Mouse (Mus musculus) spleen, postnatal 36 days (tissue): Measurements from ENCODE around the gene Asgr1.

Experiments
- DNase-seq, 2 experiments: peaks; one replicate each; pipeline ENCODE4 v3.0.0; 2022; ENCODE audit warnings: low spot score in 2 of 2, mixed read lengths in 1 of 2

The Asgr1 gene

DNA sequence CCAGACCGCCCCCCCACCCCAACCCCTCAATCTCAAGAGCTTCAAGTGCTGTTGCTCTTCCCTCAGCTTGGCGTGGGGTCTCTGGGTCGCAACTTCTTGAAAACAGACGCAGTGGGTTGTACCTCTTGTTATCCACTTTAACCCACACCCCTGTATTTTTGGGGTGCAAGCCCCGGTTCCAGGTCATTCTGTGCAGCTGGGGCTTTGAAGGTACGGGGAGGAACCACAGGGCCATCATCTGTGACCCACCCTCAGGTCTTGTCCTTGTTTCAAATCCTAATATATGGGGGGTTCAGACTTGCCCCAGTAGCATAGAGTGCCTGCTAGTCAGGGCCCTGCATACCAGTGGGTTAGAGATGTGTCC is 29.8 kb upstream of the Asgr1 start:
- DNase-seq: no peak

DNA sequence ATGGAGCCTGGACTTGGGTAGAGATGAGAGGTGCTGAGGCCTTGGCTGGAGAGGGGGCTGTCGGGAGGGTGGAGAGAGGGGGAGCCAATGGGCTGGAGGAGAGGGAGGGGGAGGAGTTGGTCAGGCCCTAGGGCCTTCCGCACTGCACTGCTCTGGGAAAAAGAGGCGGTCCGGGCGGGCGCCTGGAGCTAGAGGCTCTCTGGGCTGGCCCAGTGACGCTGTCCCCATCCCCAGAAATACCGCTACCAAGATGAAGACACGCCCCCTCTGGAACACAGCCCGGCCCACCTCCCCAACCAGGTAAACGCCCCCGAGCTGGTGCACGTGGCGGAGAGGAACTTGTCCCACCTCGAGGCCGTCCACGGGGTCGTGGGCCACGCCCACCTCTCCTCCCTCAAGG is 27.2 kb upstream of the Asgr1 start:
- no peak for DNase-seq

DNA sequence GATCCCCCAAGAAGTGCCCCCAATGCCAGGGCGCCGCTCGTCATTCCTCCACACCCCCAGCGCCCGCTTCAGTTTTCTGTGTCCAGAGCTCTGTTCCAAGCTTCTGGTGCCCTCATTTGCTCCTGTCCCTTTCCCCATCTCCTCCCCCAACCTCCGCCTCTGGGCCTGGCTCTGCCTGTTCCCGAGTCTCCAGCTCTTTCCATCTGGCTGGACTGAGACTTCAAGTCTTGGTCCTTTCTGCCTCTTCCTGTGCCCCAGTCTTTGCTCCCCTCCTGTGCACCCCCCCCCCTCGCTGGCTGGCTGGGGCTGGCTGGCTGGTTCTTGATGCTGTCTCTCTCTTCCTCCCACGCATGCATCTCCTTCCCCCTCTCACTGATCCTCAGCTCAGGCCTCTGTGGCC is 26.5 kb upstream of the Asgr1 start:
- DNase-seq: no peak

DNA sequence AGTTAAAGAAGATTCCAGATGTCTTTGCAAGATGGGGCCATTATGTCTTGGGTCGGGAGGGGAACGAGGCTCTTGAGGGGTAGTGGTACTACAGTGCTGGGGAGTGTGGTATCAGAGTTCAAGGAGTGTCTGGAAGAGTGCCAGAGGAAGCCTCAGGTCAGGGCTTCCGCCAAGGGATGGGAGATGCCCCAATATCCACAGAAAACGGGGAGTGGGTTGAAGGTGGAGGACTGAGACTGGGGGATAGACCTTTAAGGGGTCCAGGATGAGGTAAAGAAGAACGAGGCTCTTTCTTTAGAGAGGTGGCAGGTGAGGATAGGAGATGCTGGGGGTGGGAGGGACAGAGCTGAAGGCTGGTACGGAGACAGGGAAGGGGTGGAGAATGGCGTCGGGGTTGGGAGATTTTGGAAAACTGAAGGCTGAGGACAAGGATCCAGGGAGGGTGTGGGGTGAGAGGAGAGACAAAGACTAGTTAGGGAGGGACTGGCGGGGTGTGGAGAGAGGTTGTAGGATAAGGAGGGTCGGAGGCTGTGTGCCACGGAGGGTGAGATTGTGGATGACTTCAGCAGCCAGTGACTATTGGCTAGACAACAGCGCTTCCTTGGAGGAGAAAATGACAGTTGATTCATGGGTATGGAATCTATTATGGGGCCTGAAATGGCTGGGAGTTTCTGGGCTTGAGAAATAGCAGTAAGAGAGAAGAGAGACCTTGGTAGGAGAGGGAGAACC is 25.3 kb upstream of the Asgr1 start:
- DNase-seq: no peak

DNA sequence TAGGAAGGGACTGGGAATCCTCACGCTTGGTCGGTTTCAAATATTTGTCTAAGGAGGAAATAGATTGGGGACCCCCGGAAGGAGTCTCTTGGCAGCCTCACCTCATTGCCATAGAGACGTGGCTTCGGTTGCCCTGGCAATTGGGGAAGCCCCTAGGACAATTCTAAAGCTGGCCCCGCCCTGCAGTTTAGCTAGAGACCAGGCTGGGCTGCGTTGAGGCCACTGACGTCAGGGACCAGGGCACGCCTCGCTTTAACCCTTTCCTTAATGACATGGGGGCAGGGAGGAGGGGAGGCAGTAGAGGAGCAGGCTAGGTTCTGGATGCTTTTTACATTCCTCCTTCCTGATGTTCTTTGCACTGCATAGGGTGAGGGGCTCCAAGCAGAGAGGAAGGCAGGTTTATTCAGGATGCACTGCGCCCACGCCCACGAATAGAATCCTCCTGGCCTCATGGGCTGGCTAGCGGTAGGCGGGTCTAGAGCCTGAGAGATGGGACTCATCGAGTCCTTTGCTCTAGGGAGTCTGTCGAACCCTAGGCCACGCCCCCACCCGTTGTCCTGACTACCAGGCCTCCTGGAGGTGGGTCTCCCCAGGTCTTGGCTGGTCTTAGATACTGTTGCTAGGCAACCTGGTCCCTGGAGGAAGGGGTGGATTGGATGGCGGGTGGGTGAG is 24.6 kb upstream of the Asgr1 start:
- peak; percentile 83 to 85 for DNase-seq

DNA sequence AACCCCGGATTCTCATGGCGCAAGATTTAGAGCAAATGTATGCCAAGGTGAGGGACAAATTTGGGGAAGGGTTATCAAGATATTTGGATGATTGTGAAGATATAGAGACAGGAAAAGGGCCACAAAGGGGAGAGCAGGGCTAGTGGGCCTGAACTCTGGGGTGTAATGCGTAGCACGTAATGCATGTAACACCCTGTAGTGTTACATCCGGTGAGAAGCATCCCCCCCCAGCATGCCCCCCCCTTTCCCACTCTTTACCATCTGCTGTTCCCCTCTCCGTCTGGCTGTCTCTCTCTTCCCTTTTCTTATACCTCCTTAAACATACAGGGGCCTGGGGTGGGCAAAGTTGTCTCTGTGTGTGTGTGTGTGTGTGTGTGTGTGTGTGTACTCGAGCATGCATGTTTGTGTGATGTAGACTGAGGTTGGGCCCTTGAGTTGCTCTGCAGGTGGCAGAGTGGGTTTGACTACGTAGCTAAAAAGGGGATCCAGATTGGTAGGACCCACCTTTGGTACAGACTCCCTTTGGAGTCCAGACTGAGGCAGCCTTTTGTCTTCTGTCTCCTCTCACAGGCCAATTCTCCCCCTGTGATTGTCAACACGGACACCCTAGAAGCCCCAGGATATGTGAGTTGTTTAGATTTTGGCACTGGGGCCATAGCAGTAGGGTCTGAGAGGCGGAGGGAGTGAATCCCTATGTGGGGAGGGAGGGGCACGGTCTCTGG is 23.9 kb upstream of the Asgr1 start:
- no peak for DNase-seq

DNA sequence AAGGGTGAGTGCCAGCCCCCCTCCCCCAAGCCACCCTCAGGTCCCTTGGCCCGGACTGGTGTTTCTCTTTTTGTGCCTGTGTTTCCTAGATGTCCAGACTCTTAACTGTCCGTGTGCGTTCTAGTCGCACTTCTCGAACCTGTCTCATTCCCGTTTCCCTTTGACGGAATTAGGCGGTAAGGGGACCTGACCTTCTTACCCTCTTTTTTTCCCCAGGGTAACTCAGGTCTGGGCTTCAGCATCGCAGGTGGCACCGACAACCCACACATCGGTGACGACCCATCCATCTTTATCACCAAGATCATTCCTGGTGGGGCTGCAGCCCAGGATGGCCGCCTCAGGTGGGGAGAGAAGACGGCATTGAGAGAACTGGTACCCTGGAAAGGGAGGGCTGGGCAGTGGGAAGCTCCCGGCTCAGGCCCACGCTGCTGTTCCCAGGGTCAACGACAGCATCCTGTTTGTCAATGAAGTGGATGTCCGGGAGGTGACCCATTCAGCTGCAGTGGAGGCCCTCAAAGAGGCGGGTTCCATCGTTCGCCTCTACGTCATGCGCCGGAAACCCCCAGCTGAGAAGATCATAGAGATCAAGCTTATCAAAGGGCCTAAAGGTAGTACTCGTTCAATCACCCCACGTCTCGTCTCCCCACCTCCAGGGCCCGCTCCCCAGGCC is 23.1 kb upstream of the Asgr1 start:
- no peak for DNase-seq

DNA sequence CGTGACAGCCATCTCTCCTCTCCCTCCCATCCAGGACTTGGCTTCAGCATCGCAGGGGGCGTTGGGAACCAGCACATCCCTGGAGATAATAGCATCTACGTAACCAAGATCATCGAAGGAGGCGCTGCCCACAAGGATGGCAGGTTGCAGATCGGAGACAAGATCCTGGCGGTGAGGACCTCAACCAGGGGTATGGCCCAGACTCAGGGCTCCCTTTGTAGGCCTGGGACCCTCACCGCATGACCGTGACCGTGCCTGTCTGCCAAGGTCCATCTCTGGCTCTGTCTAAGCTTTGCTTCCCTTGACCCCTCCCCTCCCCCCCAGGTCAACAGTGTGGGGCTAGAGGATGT is 22.6 kb upstream of the Asgr1 start:
- no peak for DNase-seq

DNA sequence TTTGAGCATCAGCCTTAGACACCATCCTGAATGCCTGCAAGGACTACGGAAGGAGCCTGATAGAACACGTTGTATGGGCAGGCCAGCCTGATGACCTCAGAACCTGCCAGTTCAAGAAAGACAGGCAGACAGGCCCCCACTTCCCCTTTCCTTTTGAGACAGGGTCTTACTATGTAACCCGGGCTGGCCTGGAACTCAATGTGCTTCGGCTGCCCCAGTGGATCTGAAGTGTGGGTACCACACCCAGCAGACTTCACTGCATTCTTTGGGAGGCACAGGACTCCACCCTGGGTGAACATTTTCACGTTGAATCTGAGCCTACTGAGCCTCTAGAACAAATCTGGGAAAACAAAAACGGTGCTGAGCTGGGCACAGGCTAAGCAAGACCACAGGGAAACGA is 15.7 kb upstream of the Asgr1 start:
- no peak for DNase-seq

DNA sequence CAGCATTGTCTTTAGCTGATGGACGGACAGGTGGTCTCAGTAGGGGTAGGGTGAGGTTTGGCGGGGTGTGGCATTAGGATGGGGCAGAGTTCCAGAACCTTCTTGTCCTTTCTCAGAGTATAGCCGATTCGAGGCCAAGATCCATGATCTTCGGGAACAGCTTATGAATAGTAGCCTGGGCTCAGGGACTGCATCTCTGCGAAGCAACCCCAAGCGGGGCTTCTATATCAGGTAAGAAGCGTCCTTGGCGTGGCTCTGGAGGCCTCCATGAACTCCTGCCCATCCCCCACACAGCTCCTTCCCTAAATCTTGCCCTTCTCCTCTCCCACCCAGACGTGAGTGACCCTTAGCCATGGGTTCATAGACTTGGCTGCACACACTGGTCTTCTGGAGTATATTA is 14.3 kb upstream of the Asgr1 start:
- no peak for DNase-seq

DNA sequence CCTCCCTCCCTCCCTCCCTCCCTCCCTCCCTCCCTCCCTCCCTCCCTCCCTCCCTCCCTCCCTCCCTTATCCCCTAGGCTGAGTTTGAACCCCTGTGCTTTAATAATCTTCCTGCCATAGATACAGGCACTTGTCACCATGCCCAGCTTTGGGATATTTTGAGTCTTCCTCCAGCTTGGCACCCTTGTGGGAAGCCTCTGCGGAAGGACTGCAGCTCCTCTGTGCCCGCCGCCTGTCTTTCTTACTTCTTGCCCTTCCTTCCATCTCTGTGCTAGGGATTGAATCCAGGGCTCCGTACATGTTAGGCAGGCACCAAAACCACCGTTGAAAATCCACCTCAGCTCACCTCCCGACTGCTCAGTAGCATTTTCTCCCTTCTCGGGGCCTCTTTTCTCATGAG is 13.7 kb upstream of the Asgr1 start:
- DNase-seq: no peak

DNA sequence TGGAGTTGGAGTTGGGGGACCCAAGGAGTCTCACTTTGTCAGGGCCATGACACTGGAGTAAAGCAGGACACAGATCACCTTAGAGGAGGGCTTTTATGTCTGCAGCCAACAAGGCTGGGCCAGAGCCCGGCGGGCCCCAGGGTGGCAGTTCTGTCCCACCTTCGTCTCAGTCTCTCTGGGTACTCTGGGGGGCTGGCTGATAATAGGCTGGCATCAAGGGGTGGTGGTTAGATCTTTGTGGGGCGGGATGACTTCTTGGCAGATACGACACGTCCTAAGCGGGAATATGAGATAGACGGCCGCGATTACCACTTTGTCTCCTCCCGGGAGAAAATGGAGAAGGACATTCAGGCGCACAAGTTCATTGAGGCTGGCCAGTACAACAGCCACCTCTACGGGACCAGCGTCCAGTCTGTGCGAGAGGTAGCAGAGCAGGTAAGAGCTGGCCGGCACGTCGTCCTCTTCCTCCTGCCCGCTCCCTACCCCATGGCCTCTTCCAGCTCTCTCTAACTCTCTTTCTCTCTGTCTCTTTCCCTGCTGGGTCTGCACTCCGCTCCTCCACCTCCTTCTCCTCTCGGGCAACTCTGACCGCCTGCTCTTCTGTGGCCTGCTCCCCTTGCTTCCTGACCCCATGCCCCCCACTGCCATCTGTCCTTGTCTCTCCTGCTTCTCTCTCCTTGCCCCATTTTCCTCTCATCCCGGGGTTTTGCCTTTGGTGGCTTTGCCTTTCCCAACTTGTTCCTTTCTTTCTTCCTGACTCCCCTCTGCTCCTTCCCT is 11.4 kb upstream of the Asgr1 start:
- DNase-seq: no peak

DNA sequence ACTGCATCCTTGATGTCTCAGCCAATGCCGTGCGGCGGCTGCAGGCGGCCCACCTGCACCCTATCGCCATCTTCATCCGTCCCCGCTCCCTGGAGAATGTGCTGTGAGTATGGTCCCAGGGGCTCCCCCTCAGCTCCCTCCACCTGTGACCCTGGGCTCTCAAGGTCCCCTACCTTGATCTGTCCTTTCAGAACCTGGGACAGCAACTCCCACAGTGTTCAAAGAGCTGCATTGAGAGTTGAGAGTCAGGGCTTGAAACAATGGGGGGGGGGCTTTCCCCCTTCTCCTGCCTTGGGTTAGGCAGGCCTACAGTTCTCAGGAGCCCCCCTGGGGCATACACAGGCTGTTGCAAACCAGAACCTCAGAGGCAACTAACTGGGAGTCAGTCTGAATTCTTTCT is 10.2 kb upstream of the Asgr1 start:
- no peak for DNase-seq

DNA sequence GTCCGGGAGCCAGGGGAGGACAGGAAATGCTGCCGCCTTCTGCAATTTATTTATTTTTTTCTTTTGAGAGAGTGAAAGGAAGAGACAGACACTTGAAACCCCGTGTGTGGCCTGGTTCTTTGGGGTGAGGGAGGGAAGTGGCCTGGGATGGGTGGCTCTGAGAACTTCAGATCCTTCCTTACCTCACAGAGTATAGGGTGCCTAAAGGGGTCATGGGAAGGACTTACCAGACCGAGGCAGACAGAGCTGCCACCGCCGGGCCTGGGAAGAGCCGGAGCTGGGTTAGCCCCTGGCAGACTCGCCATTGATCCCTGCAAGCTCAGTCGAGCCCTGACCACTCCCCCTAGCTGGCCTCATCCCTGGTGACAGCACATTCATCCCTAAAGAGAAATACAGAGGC is 8.4 kb upstream of the Asgr1 start:
- no peak for DNase-seq

DNA sequence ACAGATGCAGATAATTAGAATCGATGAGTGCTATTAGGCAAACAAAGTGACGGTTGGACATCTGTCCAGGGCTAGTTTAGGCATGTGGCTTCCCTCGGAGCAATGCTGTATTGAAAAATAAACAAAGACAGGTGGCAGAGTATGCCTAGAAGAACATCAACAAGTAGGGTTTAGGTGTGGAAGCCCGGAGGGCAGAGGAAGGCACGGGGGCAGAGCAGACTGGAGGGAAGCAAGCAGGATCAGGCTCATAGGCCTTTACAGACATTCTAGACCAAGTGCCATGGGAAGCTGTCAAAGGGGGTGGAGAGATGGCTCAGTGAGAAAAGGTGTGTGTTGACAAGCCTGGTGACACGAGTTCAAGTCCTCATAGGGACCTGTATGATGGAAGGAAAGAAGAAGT is 4.5 kb upstream of the Asgr1 start:
- DNase-seq: no peak

DNA sequence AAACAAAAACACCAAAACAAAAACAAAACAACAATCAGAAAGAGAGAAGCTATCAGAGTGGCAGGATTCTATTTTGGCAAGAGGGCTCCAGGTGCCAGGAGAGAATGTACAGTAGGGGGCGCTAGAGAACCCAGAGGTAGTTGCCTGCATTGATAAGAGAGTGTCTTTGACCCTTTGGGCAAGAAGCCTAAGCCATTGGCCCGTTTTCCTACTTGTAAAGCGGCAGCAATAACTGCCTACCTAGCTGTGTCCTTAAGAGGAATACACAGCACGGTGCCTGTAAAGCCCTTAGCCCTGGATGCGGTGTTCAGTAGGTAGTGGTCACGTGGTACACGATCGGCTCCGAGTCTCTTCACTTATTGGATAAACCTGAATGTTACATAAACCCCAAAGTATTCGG is 4.1 kb upstream of the Asgr1 start:
- DNase-seq: no peak

DNA sequence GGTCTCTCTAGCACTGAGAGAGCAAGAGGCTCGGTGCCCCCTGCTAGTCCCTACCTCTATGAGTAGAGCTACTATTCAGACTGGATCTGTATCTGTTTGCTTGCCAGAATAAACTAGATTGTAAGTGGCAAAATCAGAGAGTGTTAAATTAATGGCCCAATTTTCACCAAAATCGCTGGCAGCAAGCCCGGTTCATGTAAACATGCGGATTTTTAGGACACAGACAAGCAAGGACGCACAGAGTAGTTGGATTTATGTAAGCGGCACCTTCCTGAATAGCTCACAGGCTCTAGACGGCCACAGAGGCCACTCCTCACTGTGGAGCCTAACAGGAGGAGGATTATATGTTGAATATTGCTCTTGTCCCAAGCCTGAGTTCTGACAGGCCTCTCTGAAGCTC is 729 bp upstream of the Asgr1 start:
- DNase-seq: no peak

DNA sequence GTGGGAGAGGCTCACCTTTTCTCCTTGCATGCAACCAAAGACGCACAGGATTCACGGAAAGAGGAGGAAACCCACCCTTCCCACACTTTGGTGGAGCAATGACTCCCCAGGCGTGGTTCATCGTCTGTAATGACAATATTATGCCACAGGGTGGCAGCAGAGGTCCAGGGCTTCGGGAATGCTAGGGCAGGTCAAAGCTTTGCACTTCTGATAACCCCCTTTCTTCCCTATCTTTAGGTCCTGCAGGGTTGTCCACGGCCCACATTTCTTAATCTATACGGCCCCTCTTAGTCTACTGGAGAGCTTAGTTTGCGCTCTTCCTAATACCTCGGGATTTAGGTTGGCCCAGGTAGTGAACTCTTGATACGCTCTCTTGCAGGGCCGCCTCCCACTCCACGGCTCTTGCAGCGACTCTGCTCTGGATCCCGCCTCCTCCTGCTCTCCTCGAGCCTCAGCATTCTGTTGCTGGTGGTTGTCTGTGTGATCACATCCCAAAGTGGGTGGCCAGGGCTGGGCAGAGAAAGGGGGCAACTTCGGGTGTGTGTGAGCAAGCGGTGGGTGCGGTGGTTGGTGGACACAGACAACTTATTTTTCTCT is 1.8 kb downstream of the Asgr1 start:
- peak; percentile 43 to 60 for DNase-seq

DNA sequence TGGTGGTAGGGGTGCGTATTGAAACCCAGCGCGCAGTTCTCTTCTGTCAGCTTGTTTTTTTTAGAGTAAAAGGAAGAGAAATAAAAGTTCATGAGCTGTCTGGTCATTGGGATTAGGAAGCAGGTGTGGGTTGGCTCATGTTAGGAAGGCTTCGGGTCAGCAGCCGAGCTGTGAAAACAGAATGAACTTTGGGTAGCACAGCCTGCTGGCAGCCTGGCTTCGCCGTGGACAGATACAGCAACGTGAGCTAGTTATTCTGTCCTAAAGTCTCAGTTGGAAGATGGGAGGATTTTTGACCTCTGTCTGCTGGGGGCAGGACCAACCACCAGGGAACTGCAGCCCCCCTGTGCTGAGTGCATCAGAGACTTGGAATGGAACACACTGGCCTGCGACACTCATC is 3.9 kb downstream of the Asgr1 start:
- no peak for DNase-seq

DNA sequence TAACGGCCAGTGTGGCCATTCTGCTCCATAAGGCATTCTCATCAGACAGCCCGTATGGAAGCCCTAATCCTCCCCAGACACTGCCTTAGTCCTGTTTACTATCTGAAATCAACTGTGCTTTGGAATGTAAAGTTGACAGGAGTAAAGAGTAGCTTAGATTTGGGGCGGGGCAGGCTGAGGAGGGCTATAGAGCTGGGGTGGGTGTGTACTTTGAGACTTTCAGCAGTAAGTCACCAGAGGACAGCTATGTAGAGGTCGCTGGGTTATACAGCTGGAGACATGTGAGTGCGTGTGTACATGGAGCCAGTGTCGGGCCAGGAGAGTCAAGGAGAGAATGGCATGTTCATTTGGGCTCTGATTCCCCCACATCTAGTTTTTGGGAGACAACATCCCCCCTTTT is 6.0 kb downstream of the Asgr1 start:
- DNase-seq: no peak

DNA sequence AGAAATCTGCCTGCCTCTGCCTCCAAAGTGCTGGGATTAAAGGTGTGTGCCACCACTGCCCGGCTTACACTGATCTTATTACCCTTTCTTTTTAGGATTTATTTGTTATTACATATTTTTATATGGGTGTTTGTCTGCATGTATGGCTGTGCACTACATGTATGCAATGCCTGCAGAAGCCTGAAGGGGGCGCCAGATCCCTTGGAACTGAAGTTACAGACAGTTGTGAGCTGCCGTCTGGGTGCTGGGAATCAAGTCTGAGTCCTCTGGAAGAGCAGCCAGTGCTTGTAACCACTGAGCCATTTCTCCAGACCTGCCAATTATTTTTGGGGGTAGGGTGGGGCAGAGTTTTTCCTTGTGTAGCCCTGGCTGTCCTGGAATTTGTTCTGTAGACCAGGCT is 9.2 kb downstream of the Asgr1 start:
- DNase-seq: no peak

DNA sequence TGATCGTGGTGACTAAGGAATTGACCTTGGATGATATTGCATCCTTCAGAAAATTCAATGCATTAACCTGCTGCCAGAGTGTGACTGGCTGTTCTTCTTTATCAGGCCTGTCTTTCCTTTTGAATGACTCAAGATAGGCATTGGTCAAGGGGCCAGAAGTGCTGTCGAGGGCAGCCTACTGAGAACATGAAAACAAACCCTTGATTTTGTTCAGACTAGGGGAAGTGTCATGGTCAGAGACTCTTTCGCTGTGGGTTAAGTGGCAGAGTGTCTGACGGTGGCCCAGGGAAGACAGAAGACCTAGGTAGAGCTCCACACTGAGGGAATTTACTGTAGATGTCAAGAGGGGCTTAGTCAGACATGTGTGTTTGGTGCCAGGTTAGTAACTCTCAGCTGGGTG is 12.8 kb downstream of the Asgr1 start:
- no peak for DNase-seq
